Mouse (Mus musculus) forebrain, embryonic 16.5 days (tissue): ENCODE measurements around the gene Shcbp1l. TPM values are rescaled to one million over a fixed set of nuclear protein-coding genes. Genes with fewer than 3 reads are reported as not detected.

ENCODE experiments used
- ATAC-seq: fragments of 200-750 bp; cut with Nextera tagmentation; 2 replicates; pipeline ENCODE4 v1.8.0; 2017; ENCODE audit warnings: mild to moderate bottlenecking, moderate library complexity
- H3K27ac ChIP-seq: fragments of 300-500 bp; sonication (generic); 2 replicates; pipeline ENCODE4 v1.5.1; 2014; ENCODE audit warnings: low read length, control low read depth
- H3K27me3 ChIP-seq: fragments of 300-500 bp; sonication (generic); replicated peaks from 2 replicates; pipeline ENCODE4 v1.6.1; 2014; ENCODE audit warnings: low read length; ENCODE audit not compliant: control insufficient read depth, insufficient read depth
- H3K36me3 ChIP-seq: fragments of 300-500 bp; sonication (generic); 2 replicates; pipeline ENCODE4 v1.6.1; 2014; ENCODE audit not compliant: control insufficient read depth, insufficient read depth
- H3K4me1 ChIP-seq: fragments of 300-500 bp; sonication (generic); replicated peaks from 2 replicates; pipeline ENCODE4 v1.6.1; 2014; ENCODE audit warnings: low read length; ENCODE audit not compliant: control insufficient read depth, insufficient read depth
- H3K4me2 ChIP-seq: fragments of 300-500 bp; sonication (generic); 2 replicates; pipeline ENCODE4 v1.6.1; 2014; ENCODE audit warnings: mild to moderate bottlenecking, low read length, control low read depth
- H3K4me3 ChIP-seq: fragments of 300-500 bp; sonication (generic); replicated peaks from 2 replicates; pipeline ENCODE4 v1.5.1; 2014; ENCODE audit warnings: mild to moderate bottlenecking, low read length, control low read depth
- H3K9ac ChIP-seq: fragments of 300-500 bp; sonication (generic); replicated peaks from 2 replicates; pipeline ENCODE4 v1.6.1; 2014; ENCODE audit warnings: low read depth, low read length, control low read depth
- H3K9me3 ChIP-seq: fragments of 300-500 bp; sonication (generic); 2 replicates; pipeline ENCODE4 v1.6.1; 2016; ENCODE audit warnings: low read length; ENCODE audit not compliant: control insufficient read depth
- WGBS: fragments of 180-500 bp; shearing (Covaris S2); extraction: QIAGEN DNeasy Blood & Tissue Kit; methylation state at CpG from one replicate; pipeline ENCODE4 v1.1.7; 2014; 5-methylcytosine and 5-hydroxymethylcytosine counted together
- polyA plus RNA-seq: library from polyadenylated mRNA; unstranded; fragments of >200 nt; fragmentation: Nextera tagmentation; extraction: Ambion mirVana; gene quantifications from 2 replicates; pipeline ENCODE4 v1.2.1, GENCODE M21; 2015

Shcbp1l gene
- polyA plus RNA-seq, 1 experiment from 2014 or later = 0.67 TPM

DNA sequence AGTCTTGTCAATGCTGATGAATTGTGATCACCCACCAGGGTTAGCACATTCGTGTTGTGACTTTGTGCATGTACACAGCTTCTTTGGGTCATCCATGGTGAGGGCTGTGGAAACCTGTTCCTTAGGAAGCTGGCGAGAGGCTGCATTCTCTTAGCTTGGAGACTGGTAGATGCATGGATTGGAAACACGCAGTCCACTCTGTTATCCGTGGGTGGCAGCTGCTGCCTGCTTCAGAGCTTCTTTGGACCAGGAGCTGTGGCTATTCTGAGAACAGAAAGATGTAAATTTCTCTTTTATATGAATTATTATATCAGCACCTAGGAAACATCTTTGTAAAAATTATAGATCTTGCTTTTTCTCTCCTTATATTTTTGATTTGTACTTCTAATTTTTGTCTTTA, 15.8 kb downstream of the Shcbp1l start:
- no peaks in the 10 kb centered on the region for H3K4me1 ChIP-seq
- no peaks in the 10 kb centered on the region for H3K27me3 ChIP-seq
- no peak overlapping the region for H3K4me3 ChIP-seq
- no peak overlapping the region for H3K27ac ChIP-seq
- no peak overlapping the region for H3K9ac ChIP-seq
- no peaks in the 10 kb centered on the region for H3K36me3 ChIP-seq
- 88% methylated on average over 4 of the region's 4 CpGs for WGBS
- H3K4me2 ChIP-seq = no peak overlapping the region
- no peak for ATAC-seq
- H3K9me3 ChIP-seq = no peaks in the 10 kb centered on the region

GRCm38 (mm10) chr1:153441656-153442055, 16.7 kb downstream of the Shcbp1l start:
- H3K4me3 ChIP-seq = no peak overlapping the region
- H3K27ac ChIP-seq = no peak overlapping the region
- no peak overlapping the region for H3K9ac ChIP-seq
- no peak overlapping the region for H3K4me2 ChIP-seq
- H3K36me3 ChIP-seq = no peaks in the 10 kb centered on the region
- ATAC-seq = no peak
- no peaks in the 10 kb centered on the region for H3K27me3 ChIP-seq
- WGBS = 92% methylated on average over 3 of the region's 3 CpGs
- H3K9me3 ChIP-seq = no peaks in the 10 kb centered on the region
- H3K4me1 ChIP-seq = no peaks in the 10 kb centered on the region

GRCm38 (mm10) chr1:153443019-153443418, 18.1 kb downstream of the Shcbp1l start:
- Histone ChIP-seq H3K4me1 (no peaks in the 10 kb centered on the region), H3K4me2 (no peak overlapping the region), H3K27ac (no peak overlapping the region), H3K36me3 (no peaks in the 10 kb centered on the region), H3K27me3 (no peaks in the 10 kb centered on the region), H3K9me3 (no peaks in the 10 kb centered on the region), H3K4me3 (no peak overlapping the region), H3K9ac (no peak overlapping the region)
- ATAC-seq = no peak
- WGBS = 84% methylated on average over 1 of the region's 1 CpGs

GRCm38 (mm10) chr1:153443632-153444031, 18.7 kb downstream of the Shcbp1l start:
- H3K9ac ChIP-seq = no peak overlapping the region
- no peak for ATAC-seq
- H3K4me2 ChIP-seq = no peak overlapping the region
- no peak overlapping the region for H3K27ac ChIP-seq
- no peak overlapping the region for H3K4me3 ChIP-seq
- 77% methylated on average over 4 of the region's 4 CpGs for WGBS
- no peaks in the 10 kb centered on the region for H3K4me1 ChIP-seq
- H3K9me3 ChIP-seq = no peaks in the 10 kb centered on the region
- H3K27me3 ChIP-seq = no peaks in the 10 kb centered on the region
- no peaks in the 10 kb centered on the region for H3K36me3 ChIP-seq

GRCm38 (mm10) chr1:153446120-153446831, 21.3 kb downstream of the Shcbp1l start:
- no peaks in the 10 kb centered on the region for H3K27me3 ChIP-seq
- WGBS = 95% methylated on average over 20 of the region's 20 CpGs
- no peak overlapping the region for H3K9ac ChIP-seq
- no peak for ATAC-seq
- H3K36me3 ChIP-seq = no peaks in the 10 kb centered on the region
- no peak overlapping the region for H3K4me2 ChIP-seq
- H3K9me3 ChIP-seq = no peaks in the 10 kb centered on the region
- no peak overlapping the region for H3K27ac ChIP-seq
- no peak overlapping the region for H3K4me3 ChIP-seq
- no peaks in the 10 kb centered on the region for H3K4me1 ChIP-seq

DNA sequence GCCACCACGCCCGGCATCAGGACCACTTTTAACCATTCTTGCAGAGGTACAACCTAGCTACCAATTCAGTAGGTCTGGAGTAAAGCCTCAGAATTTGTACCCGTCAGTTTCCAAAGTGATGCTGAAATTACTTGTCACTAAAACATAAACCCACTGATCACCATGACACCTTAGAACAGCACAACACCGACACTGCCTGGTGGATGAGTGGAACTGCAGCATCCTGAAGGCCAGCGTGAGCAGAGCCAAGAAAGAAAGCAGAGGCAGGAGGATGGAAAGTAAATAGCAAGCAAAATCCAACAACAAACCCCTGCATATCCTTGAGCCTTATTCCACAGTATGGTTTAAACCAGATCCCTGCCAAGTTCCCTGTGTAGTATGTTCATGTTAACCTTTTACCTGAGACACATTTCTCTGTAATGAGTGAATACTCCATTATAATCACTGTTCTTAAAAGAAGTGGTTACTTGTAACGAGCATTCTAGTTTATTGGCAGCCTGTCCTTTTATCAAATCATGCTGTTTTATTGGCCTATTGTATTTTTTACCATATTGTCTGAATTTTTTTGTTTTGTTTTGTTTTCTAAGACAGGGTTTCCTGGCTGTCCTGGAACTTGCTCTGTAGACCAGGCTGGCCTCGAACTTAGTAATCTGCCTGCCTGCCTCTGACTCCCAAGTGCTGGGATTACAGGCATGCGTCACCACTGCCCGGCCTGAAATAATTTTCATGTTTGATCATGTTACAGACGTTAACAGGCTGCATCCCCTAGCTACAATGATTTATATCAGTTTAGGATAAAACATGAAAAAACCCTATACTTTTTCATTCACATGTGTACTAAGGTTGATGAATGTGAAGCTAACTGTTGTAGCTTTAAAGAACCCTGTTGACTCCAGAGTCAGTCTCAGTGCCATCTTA, 26.5 kb downstream of the Shcbp1l start:
- Histone ChIP-seq H3K4me2 (no peak overlapping the region), H3K4me3 (no peak overlapping the region), H3K27me3 (no peaks in the 10 kb centered on the region), H3K9me3 (no peaks in the 10 kb centered on the region), H3K4me1 (no peaks in the 10 kb centered on the region), H3K27ac (no peak overlapping the region), H3K9ac (no peak overlapping the region), H3K36me3 (peaks cover 17% of the 10 kb centered on the region)
- peak; percentile 36; the same call in 1 of the 2 replicates for ATAC-seq
- WGBS = 72% methylated on average over 10 of the region's 10 CpGs

DNA sequence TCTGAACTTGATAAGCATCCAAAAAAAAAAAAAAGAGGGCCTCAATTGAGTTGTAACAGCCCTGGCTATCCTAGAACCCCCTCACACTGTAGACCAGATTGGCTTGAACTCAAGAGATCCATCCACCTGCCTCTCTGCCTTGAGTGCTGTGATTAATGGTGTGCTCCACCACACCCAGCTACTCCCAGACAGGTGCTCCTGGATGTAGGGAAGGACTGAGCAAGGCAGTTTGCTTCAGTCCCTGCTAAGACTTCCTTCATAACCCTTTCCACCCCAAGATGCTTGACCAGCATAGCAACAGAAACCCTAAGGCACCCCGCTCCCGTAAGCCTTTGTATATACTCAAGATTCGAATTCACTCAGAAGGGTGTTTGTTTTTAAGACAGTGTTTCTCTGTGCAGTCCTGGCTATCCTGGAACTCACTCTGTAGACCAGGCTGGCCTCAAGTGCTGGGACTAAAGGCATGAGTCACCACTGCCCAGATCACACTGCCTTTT, 28.2 kb downstream of the Shcbp1l start:
- Histone ChIP-seq H3K4me1 (no peaks in the 10 kb centered on the region), H3K27me3 (no peaks in the 10 kb centered on the region), H3K4me3 (no peak overlapping the region), H3K9me3 (no peaks in the 10 kb centered on the region), H3K27ac (no peak overlapping the region), H3K36me3 (peaks cover 27% of the 10 kb centered on the region), H3K9ac (no peak overlapping the region), H3K4me2 (no peak overlapping the region)
- ATAC-seq = no peak
- WGBS = 83% methylated on average over 3 of the region's 3 CpGs

DNA sequence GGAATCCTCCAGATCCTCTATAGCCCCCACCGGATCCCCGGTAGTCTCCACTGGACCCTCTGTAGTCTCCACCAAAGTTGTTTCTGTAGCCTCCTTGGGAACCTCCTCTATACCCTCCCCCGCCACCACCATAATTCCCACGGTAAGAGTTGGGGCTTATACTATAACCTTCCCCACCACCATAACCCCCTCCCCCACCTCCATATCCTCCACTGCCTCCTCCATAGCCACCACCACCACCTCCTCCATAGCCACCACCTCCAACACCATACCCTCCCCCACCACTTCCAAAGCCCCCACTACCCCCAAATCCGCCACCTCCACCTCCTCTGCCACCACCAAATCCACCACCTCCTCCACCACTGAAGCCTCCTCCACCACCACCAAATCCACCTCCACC, 31.2 kb downstream of the Shcbp1l start:
- 86% methylated on average over 5 of the region's 5 CpGs for WGBS
- Histone ChIP-seq H3K27ac (no peak overlapping the region), H3K4me2 (no peak overlapping the region), H3K36me3 (peaks cover 46% of the 10 kb centered on the region), H3K27me3 (no peaks in the 10 kb centered on the region), H3K9ac (no peak overlapping the region), H3K4me3 (no peak overlapping the region), H3K4me1 (no peaks in the 10 kb centered on the region), H3K9me3 (no peaks in the 10 kb centered on the region)
- ATAC-seq = peak; percentile 48; the same call in 1 of the 2 replicates

DNA sequence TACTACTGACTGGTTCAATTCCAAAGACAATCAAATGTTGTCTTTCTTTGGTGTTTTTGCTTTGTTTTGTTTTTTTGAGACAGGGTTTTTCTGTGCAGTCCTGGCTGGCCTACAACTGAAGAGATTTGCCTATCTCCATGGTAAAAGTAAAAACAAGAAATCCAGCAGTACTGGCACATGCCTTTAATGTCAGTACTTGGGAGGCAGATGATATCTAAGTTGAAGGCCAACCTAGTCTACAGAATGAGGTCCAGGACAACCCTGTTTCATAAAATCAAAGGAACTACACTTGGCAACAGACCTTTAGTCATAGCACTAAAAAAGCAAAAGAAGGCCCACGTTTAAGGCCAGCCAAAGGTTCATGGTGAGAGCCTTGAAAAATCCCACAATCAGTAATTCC, 36.8 kb downstream of the Shcbp1l start:
- Histone ChIP-seq H3K4me1 (no peaks in the 10 kb centered on the region), H3K4me2 (no peak overlapping the region), H3K4me3 (no peak overlapping the region), H3K36me3 (peaks cover 57% of the 10 kb centered on the region), H3K9me3 (no peaks in the 10 kb centered on the region), H3K27ac (no peak overlapping the region), H3K27me3 (no peaks in the 10 kb centered on the region), H3K9ac (no peak overlapping the region)
- ATAC-seq = no peak
- 88% methylated on average over 1 of the region's 1 CpGs for WGBS
